Mouse (Mus musculus) embryonic facial prominence, embryonic 11.5 days (tissue): ENCODE data around the gene Bckdhb. TPM values are rescaled to one million over a fixed set of nuclear protein-coding genes. Genes with fewer than 3 reads are reported as not detected.
A peak's percentile ranks its signal among the peaks of the same experiment; 100 is the strongest.

Experiments used
- ATAC-seq: fragments of 200-750 bp; cut with Nextera tagmentation; replicated peaks from 2 replicates; pipeline ENCODE4 v1.8.0; 2017; ENCODE audit warnings: low read depth; ENCODE audit not compliant: insufficient number of reproducible peaks, low FRiP score, low TSS enrichment
- DNase-seq: peaks from one replicate; pipeline ENCODE4 v3.0.0-alpha.2; 2015; ENCODE audit warnings: low spot score
- H3K27ac ChIP-seq: fragments of 300-500 bp; sonication (generic); replicated peaks from 2 replicates; pipeline ENCODE4 v1.5.1; 2014; ENCODE audit warnings: mild to moderate bottlenecking, low read depth, low read length, control low read depth
- H3K27me3 ChIP-seq: fragments of 300-500 bp; sonication (generic); 2 replicates; pipeline ENCODE4 v1.6.1; 2014; ENCODE audit warnings: mild to moderate bottlenecking, low read length, moderate library complexity, mixed read lengths; ENCODE audit not compliant: control insufficient read depth, insufficient read depth
- H3K36me3 ChIP-seq: fragments of 300-500 bp; sonication (generic); replicated peaks from 2 replicates; pipeline ENCODE4 v1.6.1; 2014; ENCODE audit warnings: low read depth, mild to moderate bottlenecking, low read length, moderate library complexity, mixed read lengths; ENCODE audit not compliant: control insufficient read depth, insufficient read depth
- H3K4me1 ChIP-seq: fragments of 300-500 bp; sonication (generic); 2 replicates; pipeline ENCODE4 v1.6.1; 2014; ENCODE audit warnings: low read length, mixed read lengths; ENCODE audit not compliant: control insufficient read depth, insufficient read depth
- H3K4me2 ChIP-seq: fragments of 300-500 bp; sonication (generic); 2 replicates; pipeline ENCODE4 v1.6.1; 2014; ENCODE audit warnings: low read depth, mild to moderate bottlenecking, control low read depth, low read length, moderate library complexity
- H3K4me3 ChIP-seq: fragments of 300-500 bp; sonication (generic); 2 replicates; pipeline ENCODE4 v1.5.1; 2014; ENCODE audit warnings: low read depth, low read length, control low read depth
- H3K9ac ChIP-seq: fragments of 300-500 bp; sonication (generic); replicated peaks from 2 replicates; pipeline ENCODE4 v1.6.1; 2014; ENCODE audit warnings: mild to moderate bottlenecking, control low read depth, low read length
- H3K9me3 ChIP-seq: fragments of 300-500 bp; sonication (generic); replicated peaks from 2 replicates; pipeline ENCODE4 v1.6.1; 2016; ENCODE audit warnings: mild to moderate bottlenecking, low read length, inconsistent platforms, mixed read lengths; ENCODE audit not compliant: control insufficient read depth
- WGBS: fragments of 180-500 bp; shearing (Covaris S2); extraction: QIAGEN DNeasy Blood & Tissue Kit; methylation state at CpG from one replicate; pipeline ENCODE4 v1.1.7; 2014; 5-methylcytosine and 5-hydroxymethylcytosine counted together
- polyA plus RNA-seq: library from polyadenylated mRNA; unstranded; fragments of >200 nt; fragmentation: Nextera tagmentation; extraction: Ambion mirVana; gene quantifications from 2 replicates; pipeline ENCODE4 v1.2.1, GENCODE M21; 2014

The Bckdhb gene
- polyA plus RNA-seq, 1 experiment from 2014 or later, result 83.8 TPM

- Histone ChIP-seq H3K4me3 (no peak overlapping the region), H3K9ac (no peak overlapping the region), H3K4me1 (no peaks in the 10 kb centered on the region), H3K9me3 (no peaks in the 10 kb centered on the region), H3K36me3 (no peaks in the 10 kb centered on the region), H3K4me2 (no peak overlapping the region), H3K27me3 (no peaks in the 10 kb centered on the region), H3K27ac (no peak overlapping the region)
- DNase-seq (no peak), ATAC-seq (no peak)
- 80% methylated on average over 4 of the region's 4 CpGs for WGBS
Measured at GRCm38 (mm10) chr9:84038946-84039345, 114.0 kb downstream of the Bckdhb start.

GRCm38 (mm10) chr9:84040376-84040775, 115.4 kb downstream of the Bckdhb start:
- Histone ChIP-seq H3K4me2 (no peak overlapping the region), H3K9me3 (no peaks in the 10 kb centered on the region), H3K4me1 (no peaks in the 10 kb centered on the region), H3K36me3 (no peaks in the 10 kb centered on the region), H3K9ac (no peak overlapping the region), H3K4me3 (no peak overlapping the region), H3K27ac (no peak overlapping the region), H3K27me3 (no peaks in the 10 kb centered on the region)
- WGBS, result 88% methylated on average over 2 of the region's 2 CpGs
- DNase-seq (no peak), ATAC-seq (no peak)

- no peaks in the 10 kb centered on the region for H3K9me3 ChIP-seq
- no peaks in the 10 kb centered on the region for H3K27me3 ChIP-seq
- WGBS, result 61% methylated on average over 3 of the region's 4 CpGs
- no peak overlapping the region for H3K4me3 ChIP-seq
- H3K4me2 ChIP-seq, result no peak overlapping the region
- H3K27ac ChIP-seq, result no peak overlapping the region
- DNase-seq, result no peak
- no peaks in the 10 kb centered on the region for H3K4me1 ChIP-seq
- no peaks in the 10 kb centered on the region for H3K36me3 ChIP-seq
- ATAC-seq, result no peak
- no peak overlapping the region for H3K9ac ChIP-seq
Measured at GRCm38 (mm10) chr9:84041631-84042277, 116.8 kb downstream of the Bckdhb start.

- H3K27ac ChIP-seq, result no peak overlapping the region
- ATAC-seq (no peak), DNase-seq (no peak)
- H3K27me3 ChIP-seq, result no peaks in the 10 kb centered on the region
- H3K36me3 ChIP-seq, result no peaks in the 10 kb centered on the region
- H3K9me3 ChIP-seq, result no peaks in the 10 kb centered on the region
- H3K4me3 ChIP-seq, result no peak overlapping the region
- no peak overlapping the region for H3K4me2 ChIP-seq
- 78% methylated on average over 3 of the region's 3 CpGs for WGBS
- H3K4me1 ChIP-seq, result no peaks in the 10 kb centered on the region
- no peak overlapping the region for H3K9ac ChIP-seq
Measured at GRCm38 (mm10) chr9:84042539-84042938, 117.6 kb downstream of the Bckdhb start.

GRCm38 (mm10) chr9:84044136-84044535, 119.2 kb downstream of the Bckdhb start:
- no peak overlapping the region for H3K9ac ChIP-seq
- H3K4me1 ChIP-seq, result no peaks in the 10 kb centered on the region
- no peak overlapping the region for H3K4me2 ChIP-seq
- no peaks in the 10 kb centered on the region for H3K27me3 ChIP-seq
- ATAC-seq (no peak), DNase-seq (no peak)
- H3K36me3 ChIP-seq, result no peaks in the 10 kb centered on the region
- H3K4me3 ChIP-seq, result no peak overlapping the region
- H3K27ac ChIP-seq, result no peak overlapping the region
- 92% methylated on average over 6 of the region's 6 CpGs for WGBS
- H3K9me3 ChIP-seq, result no peaks in the 10 kb centered on the region

- Histone ChIP-seq H3K27ac (no peak overlapping the region), H3K9ac (no peak overlapping the region), H3K36me3 (no peaks in the 10 kb centered on the region), H3K4me2 (no peak overlapping the region), H3K4me3 (no peak overlapping the region), H3K27me3 (no peaks in the 10 kb centered on the region), H3K4me1 (no peaks in the 10 kb centered on the region), H3K9me3 (no peaks in the 10 kb centered on the region)
- DNase-seq (no peak), ATAC-seq (peak; percentile 45; the same call in 1 of the 2 replicates)
- WGBS, result 87% methylated on average over 2 of the region's 2 CpGs
Measured at GRCm38 (mm10) chr9:84045632-84046031, 120.7 kb downstream of the Bckdhb start.

- peak; percentile 77; the same call in 1 of the 2 replicates for ATAC-seq
Measured at GRCm38 (mm10) chr9:84046334-84046733, 121.4 kb downstream of the Bckdhb start.

GRCm38 (mm10) chr9:84046961-84047360, 122.0 kb downstream of the Bckdhb start:
- WGBS, result 52% methylated on average over 4 of the region's 4 CpGs
- no peak overlapping the region for H3K4me3 ChIP-seq
- H3K27me3 ChIP-seq, result no peaks in the 10 kb centered on the region
- H3K36me3 ChIP-seq, result no peaks in the 10 kb centered on the region
- H3K9me3 ChIP-seq, result no peaks in the 10 kb centered on the region
- no peak overlapping the region for H3K4me2 ChIP-seq
- no peak overlapping the region for H3K27ac ChIP-seq
- ATAC-seq (no peak), DNase-seq (no peak)
- no peaks in the 10 kb centered on the region for H3K4me1 ChIP-seq
- H3K9ac ChIP-seq, result no peak overlapping the region

More at GRCm38 (mm10) chr9:84046334-84046733, 121.4 kb downstream of the Bckdhb start:
- H3K36me3 ChIP-seq, result no peaks in the 10 kb centered on the region
- no peak overlapping the region for H3K4me3 ChIP-seq
- H3K27me3 ChIP-seq, result no peaks in the 10 kb centered on the region
- H3K4me1 ChIP-seq, result no peaks in the 10 kb centered on the region
- WGBS, result 69% methylated on average over 12 of the region's 12 CpGs
- no peaks in the 10 kb centered on the region for H3K9me3 ChIP-seq
- H3K4me2 ChIP-seq, result no peak overlapping the region
- DNase-seq, result peak; percentile 66
- H3K27ac ChIP-seq, result no peak overlapping the region
- H3K9ac ChIP-seq, result no peak overlapping the region
